Comparison of ENCODE assay signal across 14 mouse cellular contexts in genomic region chr19:25144110-25145028, GRCm38 (mm10).
DNase-seq lines count a peak whose midpoint lies in the region; ATAC-seq and TF ChIP-seq lines count a peak whose summit lies in the region.
"Had no signal": no experiment of that assay in that cellular context is flagged by ENCODE, and none has a peak within 500 bp of the region (broad histone marks: within the 10 kb centered on the region; RNA-seq: fewer than 3 reads in every experiment).

No protein-coding gene starts in this region.

- H3K4me2 ChIP-seq in neural tube, embryonic 14.5 days (ENCODE audit: low read depth, low read length): no peak overlapping the region
- H3K4me2 ChIP-seq: liver, embryonic 13.5 days; neural tube, embryonic 12.5 days had no signal

- intact Hi-C loops in heart, adult 2 months (cut with DNase I): no loop called here

- H3K4me3 ChIP-seq in heart, adult 2 months: no peak overlapping the region
- no peak overlapping the region for H3K4me3 ChIP-seq in neural tube, embryonic 14.5 days (ENCODE audit: low read depth, low read length)
- H3K4me3 ChIP-seq: liver, embryonic 13.5 days; megakaryocyte, embryonic 14.5 days; neural tube, embryonic 12.5 days had no signal

- TF ChIP-seq EP300 in heart, adult 2 months (IDR thresholded peaks at IDR 0.05; ENCODE audit: insufficient read depth, low read depth, low read length): no peak

- TF ChIP-seq CTCF in heart, adult 2 months (IDR thresholded peaks at IDR 0.05): no peak

- 72% methylated on average over 17 of the region's 17 CpGs for WGBS in heart, adult 2 months
- WGBS in neural tube, embryonic 14.5 days: 29% methylated on average over 17 of the region's 17 CpGs

- peak; percentile 56; the same call in 1 of the 2 replicates for ATAC-seq in neural tube, embryonic 14.5 days (ENCODE audit: low read depth)
- no peak for ATAC-seq in granulocyte monocyte progenitor cell, adult 5-6 weeks (replicated peaks; ENCODE audit: poor library complexity, severe bottlenecking)

- no peaks in the 10 kb centered on the region for H3K36me3 ChIP-seq in heart, adult 2 months (ENCODE audit: control insufficient read depth, insufficient read depth, low read length)
- H3K36me3 ChIP-seq in neural tube, embryonic 14.5 days (ENCODE audit: control insufficient read depth, insufficient read depth, low read length): no peaks in the 10 kb centered on the region
- H3K36me3 ChIP-seq: neural tube, embryonic 12.5 days had no signal

- H3K79me2 ChIP-seq in heart, adult 2 months (replicated peaks; ENCODE audit: control insufficient read depth, insufficient read depth, low read length): no peaks in the 10 kb centered on the region

- no peak for TF ChIP-seq POLR2A in heart, adult 2 months (IDR thresholded peaks at IDR 0.05; ENCODE audit: insufficient read depth, low read depth, low read length)

- no peak overlapping the region for H3K9ac ChIP-seq in heart, adult 2 months (ENCODE audit: low read depth, low read length)
- H3K9ac ChIP-seq in neural tube, embryonic 14.5 days (replicated peaks; ENCODE audit: low read depth, low read length): no peak overlapping the region
- H3K9ac ChIP-seq: liver, embryonic 13.5 days; neural tube, embryonic 12.5 days had no signal

- no peak overlapping the region for H3K27ac ChIP-seq in heart, adult 2 months
- no peak overlapping the region for H3K27ac ChIP-seq in neural tube, embryonic 14.5 days (ENCODE audit: low read depth, low read length)
- H3K27ac ChIP-seq: kidney, postnatal 0 days; liver, embryonic 13.5 days; neural tube, embryonic 12.5 days had no signal

- H3K9me3 ChIP-seq in neural tube, embryonic 14.5 days (ENCODE audit: control insufficient read depth, low read length): no peaks in the 10 kb centered on the region
- H3K9me3 ChIP-seq: liver, embryonic 13.5 days; megakaryocyte, embryonic 14.5 days; neural tube, embryonic 12.5 days had no signal

- DNase-seq in heart, adult 11 months: peak; percentile 76
- no peak for DNase-seq in heart, adult 2 months
- DNase-seq in cerebellum, adult 9-10 months: peak; percentile 19
- DNase-seq in layer of hippocampus, adult 9-11 months: peak; percentile 34
- no peak for DNase-seq in embryo, embryonic 10.5 days (ENCODE audit: low spot score)
- no peak for DNase-seq in yolk sac, embryonic 10.5 days (ENCODE audit: low spot score)
- DNase-seq: adrenal gland, postnatal 14 days; liver, embryonic 13.5 days; thymus, postnatal 25 days had no signal

- H3K27me3 ChIP-seq in heart, adult 2 months (ENCODE audit: control insufficient read depth, insufficient read depth, low read length): no peaks in the 10 kb centered on the region
- H3K27me3 ChIP-seq in neural tube, embryonic 14.5 days (ENCODE audit: control insufficient read depth, insufficient read depth, low read length): no peaks in the 10 kb centered on the region
- H3K27me3 ChIP-seq: liver, embryonic 13.5 days; megakaryocyte, embryonic 14.5 days; neural tube, embryonic 12.5 days had no signal

- H3K4me1 ChIP-seq in heart, adult 2 months (ENCODE audit: control insufficient read depth, insufficient read depth, low read length): no peaks in the 10 kb centered on the region
- no peaks in the 10 kb centered on the region; the same call in 1 of the 2 replicates for H3K4me1 ChIP-seq in neural tube, embryonic 14.5 days (ENCODE audit: control insufficient read depth, insufficient read depth, low read length)
- H3K4me1 ChIP-seq: liver, embryonic 13.5 days; megakaryocyte, embryonic 14.5 days had no signal

Comparison
In these comparisons a context has a peak if more than half of its experiments do, and no peak if none do; other contexts are left out.
1. DNase-seq: peak in heart, adult 11 months (single experiment), cerebellum, adult 9-10 months (single experiment) and layer of hippocampus, adult 9-11 months (single experiment); none in heart, adult 2 months (0 of 2), embryo, embryonic 10.5 days (single experiment) and yolk sac, embryonic 10.5 days (single experiment).